Mouse (Mus musculus) right cerebral cortex, postnatal 25 days (tissue): ENCODE results near the gene Igf2bp3.
"Not testable (repeated sequence)": the region's sequence is repeated elsewhere in the genome, so short reads cannot be mapped to it uniquely, and the experiment has no call there.

Experiments used
- DNase-seq: peaks from one replicate; pipeline ENCODE4 v3.0.0; 2022

The Igf2bp3 gene

GRCm38 (mm10) chr6:49214928-49215747, at the start of gene Igf2bp3:
Gene Igf2bp3 (minus strand): TSS chr6:49214957.
- no peak for DNase-seq

- DNase-seq = not testable (repeated sequence)
Observed at GRCm38 (mm10) chr6:49264446-49264845, 49.7 kb upstream of the Igf2bp3 start.

GRCm38 (mm10) chr6:49263847-49264243, 49.1 kb upstream of the Igf2bp3 start, which contains the start of gene Tra2a:
Gene Tra2a (minus strand): TSS chr6:49264033.
- peak; percentile 97 for DNase-seq

DNA sequence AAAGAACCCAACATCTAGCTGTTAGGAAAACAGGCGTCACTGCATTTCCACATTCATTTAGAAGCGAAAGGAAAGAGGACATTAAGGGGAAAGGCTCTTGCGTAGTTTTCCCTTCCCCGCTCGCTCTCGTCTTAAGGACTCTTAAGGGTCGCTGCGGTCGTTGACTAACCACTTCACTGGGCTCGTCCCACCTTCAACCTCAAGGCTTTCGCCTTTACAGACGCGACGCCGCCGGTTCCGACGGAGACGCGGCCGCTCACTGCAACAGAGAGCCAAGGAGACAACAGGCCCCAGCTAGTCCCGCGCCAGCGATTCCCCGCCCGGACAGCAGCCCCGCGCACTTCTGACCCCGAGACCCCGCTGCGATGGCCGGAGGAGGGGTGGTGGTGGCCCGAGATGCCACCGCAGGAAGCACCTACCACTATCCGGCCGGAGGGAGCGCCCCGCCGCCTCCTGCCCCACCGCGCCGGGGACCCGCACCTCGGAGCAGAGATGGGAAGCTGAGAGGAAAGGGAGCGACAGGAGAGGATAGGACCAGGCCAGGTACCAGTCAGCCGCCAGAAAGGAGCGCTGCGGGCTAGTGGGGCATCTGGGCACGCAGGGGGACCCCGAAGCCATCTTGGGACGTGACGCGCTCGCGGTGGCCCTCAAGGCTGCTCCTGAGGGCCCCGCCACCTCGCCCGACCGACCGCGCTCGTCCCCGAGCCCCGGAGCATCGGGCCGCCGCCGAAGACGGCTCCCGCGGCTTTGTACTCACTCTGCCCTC, 48.5 kb upstream of the Igf2bp3 start:
- DNase-seq = no peak

DNA sequence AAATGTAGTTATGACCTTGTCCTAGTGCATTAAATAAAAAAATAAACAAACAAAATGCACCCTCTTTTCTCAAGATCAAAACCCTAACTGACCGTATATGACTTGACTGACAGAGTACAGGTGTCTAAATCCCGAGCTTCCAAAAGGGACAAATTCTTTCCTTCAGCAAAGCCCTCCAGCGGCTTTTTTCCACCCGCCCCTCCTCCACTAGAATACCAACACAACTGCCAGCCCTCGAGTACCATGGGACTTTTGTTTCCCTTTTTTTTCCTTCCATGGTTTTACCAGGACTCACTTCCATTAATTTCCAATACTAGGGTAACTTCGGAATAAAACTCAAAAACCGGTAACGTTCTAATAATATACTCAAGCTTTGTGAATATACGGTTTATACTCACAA, 47.7 kb upstream of the Igf2bp3 start:
- DNase-seq = no peak

DNA sequence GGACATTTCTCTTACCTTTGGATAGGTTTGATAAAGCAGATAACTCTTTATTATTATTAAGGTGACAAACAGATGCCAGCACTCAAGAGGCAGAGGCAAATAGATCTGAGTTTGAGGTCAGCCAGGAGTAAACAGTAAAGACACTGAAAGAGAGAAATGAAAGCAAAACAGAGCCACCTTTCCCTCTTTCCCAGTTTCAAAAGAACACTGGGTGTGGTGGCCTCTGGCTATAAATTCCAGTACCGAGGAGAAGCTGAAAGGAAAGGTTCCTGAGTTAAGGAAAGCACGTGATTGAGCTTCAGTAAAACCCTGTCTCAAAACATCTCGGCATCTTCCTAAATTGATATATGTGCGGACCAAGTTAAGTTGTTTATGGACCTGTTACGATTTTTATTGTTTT, 45.0 kb upstream of the Igf2bp3 start:
- DNase-seq = no peak

- DNase-seq = no peak
Observed at GRCm38 (mm10) chr6:49257880-49258279, 43.1 kb upstream of the Igf2bp3 start.

DNA sequence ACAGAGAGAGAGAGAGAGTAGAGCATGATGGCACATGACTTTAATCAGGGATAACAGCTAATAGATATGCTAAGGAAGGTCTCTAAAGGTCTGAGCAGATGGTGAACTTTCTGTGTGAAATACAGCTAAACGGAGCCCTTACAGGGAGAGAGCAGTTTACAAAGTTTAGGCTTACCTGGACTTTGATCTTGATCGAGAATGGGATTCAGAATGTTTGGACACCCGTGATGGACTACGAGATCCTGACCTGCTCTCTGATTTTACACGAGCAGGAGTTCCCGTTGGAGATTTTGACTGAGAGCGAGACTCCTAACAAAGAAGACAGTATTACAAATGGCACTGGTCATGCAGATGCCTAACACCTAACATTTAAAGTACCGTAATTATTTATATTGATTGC, 37.5 kb upstream of the Igf2bp3 start:
- DNase-seq = no peak

DNA sequence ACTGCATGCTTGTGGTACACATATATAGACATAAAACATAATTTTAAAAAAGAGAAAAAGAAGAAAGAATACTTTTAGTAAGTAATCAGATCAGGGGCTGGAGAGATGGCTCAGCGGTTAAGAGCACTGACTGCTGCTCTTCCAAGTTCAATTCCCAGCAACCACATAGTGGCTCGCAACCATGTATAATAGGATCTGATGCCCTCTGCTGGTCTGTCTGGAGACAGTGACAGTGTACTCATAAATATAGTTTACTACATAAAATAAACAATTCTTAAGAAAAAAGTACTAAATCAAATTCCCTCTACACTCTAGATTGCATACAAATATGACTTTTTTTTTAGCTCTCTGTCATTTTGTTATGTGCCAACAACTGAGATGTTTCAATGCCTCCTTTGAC, 36.4 kb upstream of the Igf2bp3 start:
- DNase-seq = no peak

- no peak for DNase-seq
Observed at GRCm38 (mm10) chr6:49247246-49247645, 32.5 kb upstream of the Igf2bp3 start.

- DNase-seq = no peak
Observed at GRCm38 (mm10) chr6:49242331-49242730, 27.6 kb upstream of the Igf2bp3 start.

DNA sequence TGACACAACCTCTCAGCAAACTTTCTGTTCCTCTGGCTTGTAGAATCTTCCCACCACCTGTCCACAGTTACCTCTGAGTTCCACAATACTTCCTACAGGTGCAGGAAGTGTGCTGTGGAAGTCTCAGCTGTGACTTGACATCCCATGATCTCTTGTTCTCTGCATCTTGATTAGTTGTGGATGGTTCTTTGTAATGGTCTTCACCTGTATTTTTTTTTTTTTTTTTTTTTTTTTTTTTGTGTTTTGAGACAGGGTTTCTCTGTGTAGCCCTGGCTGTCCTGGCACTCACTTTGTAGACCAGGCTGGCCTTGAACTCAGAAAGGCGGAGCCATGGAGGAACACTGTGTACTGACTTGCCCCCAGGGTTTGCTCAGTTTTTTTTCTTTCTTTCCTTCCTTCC, 26.8 kb upstream of the Igf2bp3 start:
- no peak for DNase-seq

DNA sequence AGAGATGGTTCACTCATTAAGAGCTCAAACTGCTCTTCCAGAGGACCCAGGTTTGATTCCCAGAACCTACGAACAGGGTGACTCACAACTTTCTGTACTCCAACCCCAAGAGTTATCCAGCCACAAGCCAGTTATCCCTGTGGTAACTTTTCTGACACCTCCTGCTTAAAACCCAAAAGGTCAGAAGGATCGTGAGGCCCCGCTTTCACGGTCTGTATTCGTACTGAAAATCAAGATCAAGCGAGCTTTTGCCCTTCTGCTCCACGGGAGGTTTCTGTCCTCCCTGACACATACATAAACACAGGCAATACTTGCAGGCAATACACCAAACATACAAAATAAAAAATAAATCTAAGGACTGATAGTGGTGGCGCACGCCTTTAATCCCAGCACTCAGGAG, 21.6 kb upstream of the Igf2bp3 start:
- peak; percentile 100 for DNase-seq

DNA sequence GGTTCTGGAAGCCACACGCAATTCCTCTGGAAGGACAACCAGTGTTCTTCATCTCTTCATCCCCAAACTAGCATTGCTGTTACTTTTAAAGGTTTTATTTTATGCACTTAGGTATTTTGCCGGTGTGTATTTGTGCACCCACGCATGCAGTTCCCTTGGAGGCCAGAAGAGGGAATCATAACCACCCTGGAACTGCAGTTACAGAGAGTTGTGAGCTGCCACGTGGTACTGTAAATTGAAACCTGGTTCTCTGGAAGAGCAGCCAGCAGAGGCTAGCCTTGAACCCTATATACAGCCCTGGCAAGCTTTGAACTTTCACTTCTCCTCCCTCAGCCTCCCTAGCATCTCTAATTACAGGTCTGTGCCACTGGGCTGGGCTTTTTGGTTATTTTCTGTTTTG, 18.6 kb upstream of the Igf2bp3 start:
- DNase-seq = no peak

- no peak for DNase-seq
Observed at GRCm38 (mm10) chr6:49228126-49228679, 13.4 kb upstream of the Igf2bp3 start.

GRCm38 (mm10) chr6:49227184-49227735, 12.5 kb upstream of the Igf2bp3 start:
- DNase-seq = no peak

DNA sequence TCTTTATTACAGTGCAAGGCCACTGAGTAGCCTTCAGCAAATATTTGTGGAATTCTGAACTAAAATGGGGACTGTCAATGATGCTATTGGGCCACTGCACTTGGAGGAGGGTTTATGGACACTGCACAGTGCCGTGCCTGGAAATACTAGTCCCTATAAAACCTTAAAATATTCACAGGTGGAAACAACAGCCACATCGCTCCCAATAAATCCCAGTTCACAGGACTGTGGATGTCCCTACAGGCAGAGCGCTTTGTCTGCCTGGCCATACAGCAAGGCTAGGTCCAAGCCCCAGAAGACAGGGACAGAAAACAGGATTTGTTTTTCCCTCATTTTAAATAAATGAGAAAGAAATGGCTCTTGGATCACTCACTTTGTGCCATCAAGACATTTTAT, 11.0 kb upstream of the Igf2bp3 start:
- DNase-seq = no peak

DNA sequence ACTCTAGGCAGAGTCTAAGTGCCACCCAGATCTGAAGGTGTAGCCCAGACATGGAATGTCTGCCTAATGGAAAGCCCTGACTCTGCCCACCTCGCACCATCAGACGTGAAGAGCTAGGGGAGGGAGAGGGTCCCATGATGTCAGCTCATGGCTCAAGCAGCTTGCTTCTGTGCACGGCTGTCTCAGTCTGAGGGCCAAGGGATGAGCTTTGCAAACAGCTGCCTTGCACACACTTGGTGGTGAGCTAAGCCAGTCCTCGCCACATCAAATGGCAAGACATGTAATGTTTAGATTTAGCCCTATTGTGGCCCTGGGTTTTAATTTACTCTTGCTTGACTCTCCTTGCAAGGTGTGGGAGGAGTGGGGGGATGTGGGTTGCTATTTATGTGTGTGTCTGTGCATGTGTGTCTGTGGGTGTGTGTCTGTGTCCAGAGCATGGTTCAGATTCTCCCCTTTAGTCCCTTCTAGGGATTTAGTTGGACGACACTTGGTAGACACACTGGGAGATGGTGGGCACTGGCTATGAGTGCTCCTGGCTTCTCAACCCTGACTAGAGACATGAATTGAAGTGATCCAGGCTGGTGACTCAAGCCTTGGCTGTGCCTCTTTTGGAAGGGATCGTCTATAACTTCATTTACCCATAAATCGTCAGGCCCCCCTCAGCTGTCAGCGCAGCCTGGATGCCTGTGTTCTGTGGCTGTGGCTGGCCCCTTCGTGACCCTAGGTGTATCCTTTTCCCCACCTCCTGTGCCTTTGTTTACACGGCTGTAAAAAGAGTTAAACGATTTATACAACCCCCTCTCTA, 10.4 kb upstream of the Igf2bp3 start:
- DNase-seq = no peak

GRCm38 (mm10) chr6:49221906-49222305, 7.1 kb upstream of the Igf2bp3 start:
- no peak for DNase-seq

- peak; percentile 9 for DNase-seq
Observed at GRCm38 (mm10) chr6:49219920-49220604, 5.3 kb upstream of the Igf2bp3 start.

DNA sequence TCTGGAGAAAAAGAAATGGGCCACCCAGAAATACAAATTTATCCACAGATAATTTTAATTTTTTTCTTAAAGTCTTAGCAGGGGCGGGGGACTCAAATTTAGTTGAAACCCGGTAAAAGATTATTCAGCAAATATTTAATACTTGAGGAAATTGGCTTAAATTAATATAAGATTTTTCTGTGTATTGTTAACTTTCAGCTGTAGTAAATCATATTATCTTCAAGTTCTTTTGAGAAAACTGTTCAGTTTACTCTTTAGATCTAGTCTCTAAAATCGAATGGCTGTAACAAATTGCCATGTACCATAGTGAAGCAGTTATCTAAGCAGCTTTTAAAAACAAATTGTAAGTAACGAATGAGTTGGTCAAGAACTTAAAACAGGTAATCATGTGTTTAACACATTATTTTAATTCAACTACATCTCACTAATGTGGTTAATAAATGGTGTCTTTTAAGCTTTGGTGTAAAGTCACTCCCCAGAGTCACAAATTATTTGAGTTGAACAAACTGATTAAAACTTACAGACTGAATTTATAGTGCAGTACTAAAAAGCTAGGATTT, 4.3 kb upstream of the Igf2bp3 start:
- DNase-seq = no peak
